Mouse (Mus musculus): ENCODE measurements at regions not wholly inside any gene's neighbourhood (a gene's known extent, or its start where the extent isn't known, plus 50 kb on each side); places are given as distances from the start of the nearest gene placed in this dataset.
"Not testable (repeated sequence)": the region's sequence is repeated elsewhere in the genome, so short reads cannot be mapped to it uniquely, and the experiment has no call there.

GRCm38 (mm10) chr10:117500457-117501108, 120.8 kb upstream of the Cpsf6 start:
- no peaks in the 10 kb centered on the region for H3K27me3 ChIP-seq
- no peaks in the 10 kb centered on the region for H3K9me3 ChIP-seq
- 0 out of 2 replicates have a peak, but pooled peaks cover 8% of the 10 kb centered on the region for H3K4me1 ChIP-seq (replicated peaks)
- H3K36me3 ChIP-seq: no peaks in the 10 kb centered on the region
- 78% methylated on average over 5 of the region's 5 CpGs for WGBS
- no peak overlapping the region for H3K4me2 ChIP-seq
- no peak for ATAC-seq (ENCODE audit: low read depth)
- H3K4me3 ChIP-seq: no peak overlapping the region
- H3K9ac ChIP-seq: no peak overlapping the region
- H3K27ac ChIP-seq (replicated peaks): no peak overlapping the region

GRCm38 (mm10) chr10:117499864-117500453, 120.1 kb upstream of the Cpsf6 start:
- Histone ChIP-seq H3K4me3 (no peak overlapping the region), H3K9ac (no peak overlapping the region), H3K4me1 (replicated peaks) (0 out of 2 replicates have a peak, but pooled peaks cover 8% of the 10 kb centered on the region), H3K36me3 (no peaks in the 10 kb centered on the region), H3K27me3 (no peaks in the 10 kb centered on the region), H3K9me3 (no peaks in the 10 kb centered on the region), H3K4me2 (no peak overlapping the region), H3K27ac (replicated peaks) (no peak overlapping the region)
- no peak for ATAC-seq (ENCODE audit: low read depth)
- WGBS: 64% methylated on average over 6 of the region's 6 CpGs

GRCm38 (mm10) chr10:117499177-117499863, 119.5 kb upstream of the Cpsf6 start:
- no peaks in the 10 kb centered on the region for H3K9me3 ChIP-seq
- H3K9ac ChIP-seq: no peak overlapping the region
- H3K4me3 ChIP-seq: no peak overlapping the region
- H3K27ac ChIP-seq (replicated peaks): no peak overlapping the region
- 93% methylated on average over 8 of the region's 8 CpGs for WGBS
- no peaks in the 10 kb centered on the region for H3K27me3 ChIP-seq
- H3K36me3 ChIP-seq: no peaks in the 10 kb centered on the region
- H3K4me1 ChIP-seq (replicated peaks): 0 out of 2 replicates have a peak, but pooled peaks cover 8% of the 10 kb centered on the region
- no peak for ATAC-seq (ENCODE audit: low read depth)
- H3K4me2 ChIP-seq: no peak overlapping the region

GRCm38 (mm10) chr10:117498497-117498896, 118.7 kb upstream of the Cpsf6 start:
- Histone ChIP-seq H3K27me3 (no peaks in the 10 kb centered on the region), H3K4me3 (no peak overlapping the region), H3K4me1 (replicated peaks) (0 out of 2 replicates have a peak, but pooled peaks cover 8% of the 10 kb centered on the region), H3K27ac (replicated peaks) (no peak overlapping the region), H3K9me3 (no peaks in the 10 kb centered on the region), H3K4me2 (no peak overlapping the region), H3K9ac (no peak overlapping the region), H3K36me3 (no peaks in the 10 kb centered on the region)
- ATAC-seq (ENCODE audit: low read depth): no peak
- WGBS: 73% methylated on average over 6 of the region's 6 CpGs

- Histone ChIP-seq H3K9me3 (no peaks in the 10 kb centered on the region), H3K4me1 (replicated peaks) (0 out of 2 replicates have a peak, but pooled peaks cover 8% of the 10 kb centered on the region), H3K4me2 (no peak overlapping the region), H3K9ac (no peak overlapping the region), H3K27ac (replicated peaks) (no peak overlapping the region), H3K36me3 (no peaks in the 10 kb centered on the region), H3K4me3 (no peak overlapping the region), H3K27me3 (no peaks in the 10 kb centered on the region)
- no peak for ATAC-seq (ENCODE audit: low read depth)
- WGBS: 89% methylated on average over 16 of the region's 16 CpGs
Measured at GRCm38 (mm10) chr10:117497565-117498256, 117.9 kb upstream of the Cpsf6 start.

GRCm38 (mm10) chr10:117497082-117497481, 117.3 kb upstream of the Cpsf6 start:
- H3K4me3 ChIP-seq; H3K9me3 ChIP-seq; H3K27me3 ChIP-seq; H3K27ac ChIP-seq (replicated peaks); ATAC-seq (ENCODE audit: low read depth); H3K4me1 ChIP-seq (replicated peaks); H3K36me3 ChIP-seq; H3K9ac ChIP-seq; H3K4me2 ChIP-seq: not testable (repeated sequence)
- WGBS: 84% methylated on average over 1 of the region's 1 CpGs

- Histone ChIP-seq H3K36me3 (no peaks in the 10 kb centered on the region), H3K27ac (replicated peaks) (0 out of 2 replicates have a peak overlapping the region, but pooled peaks have one; percentile 18), H3K4me3 (no peak overlapping the region), H3K9me3 (no peaks in the 10 kb centered on the region), H3K4me2 (peak overlapping the region; percentile 16; the same call in 1 of the 2 replicates), H3K27me3 (no peaks in the 10 kb centered on the region), H3K4me1 (replicated peaks) (0 out of 2 replicates have a peak, but pooled peaks cover 8% of the 10 kb centered on the region), H3K9ac (no peak overlapping the region)
- 51% methylated on average over 21 of the region's 21 CpGs for WGBS
- peak; percentile 76 for ATAC-seq (ENCODE audit: low read depth)
Measured at GRCm38 (mm10) chr10:117496064-117497011, 116.5 kb upstream of the Cpsf6 start.

- 0 out of 2 replicates have a peak overlapping the region, but pooled peaks have one; percentile 43 for H3K9ac ChIP-seq
- ATAC-seq (ENCODE audit: low read depth): no peak
- no peaks in the 10 kb centered on the region for H3K36me3 ChIP-seq
- no peaks in the 10 kb centered on the region for H3K27me3 ChIP-seq
- H3K9me3 ChIP-seq: no peaks in the 10 kb centered on the region
- H3K4me1 ChIP-seq (replicated peaks): 0 out of 2 replicates have a peak, but pooled peaks cover 8% of the 10 kb centered on the region
- no peak overlapping the region for H3K27ac ChIP-seq (replicated peaks)
- 43% methylated on average over 18 of the region's 18 CpGs for WGBS
- peak overlapping the region; percentile 48 for H3K4me2 ChIP-seq
- peak overlapping the region; percentile 24 for H3K4me3 ChIP-seq
Measured at GRCm38 (mm10) chr10:117494171-117494701, 114.4 kb upstream of the Cpsf6 start.

- no peak overlapping the region for H3K4me2 ChIP-seq
- no peaks in the 10 kb centered on the region for H3K27me3 ChIP-seq
- no peak overlapping the region for H3K27ac ChIP-seq (replicated peaks)
- H3K4me1 ChIP-seq (replicated peaks): 0 out of 2 replicates have a peak, but pooled peaks cover 8% of the 10 kb centered on the region
- H3K9ac ChIP-seq: no peak overlapping the region
- H3K36me3 ChIP-seq: no peaks in the 10 kb centered on the region
- H3K4me3 ChIP-seq: no peak overlapping the region
- 79% methylated on average over 1 of the region's 5 CpGs for WGBS
- no peak for ATAC-seq (ENCODE audit: low read depth)
- H3K9me3 ChIP-seq: no peaks in the 10 kb centered on the region
Measured at GRCm38 (mm10) chr10:117493824-117494121, 114.0 kb upstream of the Cpsf6 start.

- WGBS: 95% methylated on average over 3 of the region's 3 CpGs
- Histone ChIP-seq H3K9ac (no peak overlapping the region), H3K4me1 (replicated peaks) (0 out of 2 replicates have a peak, but pooled peaks cover 8% of the 10 kb centered on the region), H3K9me3 (no peaks in the 10 kb centered on the region), H3K27ac (replicated peaks) (no peak overlapping the region), H3K4me3 (no peak overlapping the region), H3K27me3 (no peaks in the 10 kb centered on the region), H3K4me2 (no peak overlapping the region), H3K36me3 (no peaks in the 10 kb centered on the region)
- ATAC-seq (ENCODE audit: low read depth): no peak
Measured at GRCm38 (mm10) chr10:117493091-117493823, 113.4 kb upstream of the Cpsf6 start.
